Mouse (Mus musculus) hindbrain, embryonic 11.5 days (tissue): Measurements from ENCODE around the gene Arhgap15. TPM values are rescaled to one million over a fixed set of nuclear protein-coding genes. Genes with fewer than 3 reads are reported as not detected.

Source experiments
- ATAC-seq: fragments of 200-750 bp; cut with Nextera tagmentation; 2 replicates; pipeline ENCODE4 v1.8.0; 2017; ENCODE audit warnings: mild to moderate bottlenecking, moderate TSS enrichment, moderate library complexity; ENCODE audit not compliant: low FRiP score
- DNase-seq: peaks from one replicate; pipeline ENCODE4 v3.0.0-alpha.2; 2015; ENCODE audit warnings: low spot score
- H3K27ac ChIP-seq: fragments of 300-500 bp; sonication (generic); 2 replicates; pipeline ENCODE4 v1.5.1; 2014; ENCODE audit warnings: mild to moderate bottlenecking, low read depth, low read length
- H3K27me3 ChIP-seq: fragments of 300-500 bp; sonication (generic); 2 replicates; pipeline ENCODE4 v1.6.1; 2014; ENCODE audit warnings: mild to moderate bottlenecking, low read length, moderate library complexity, mixed read lengths; ENCODE audit not compliant: control insufficient read depth, insufficient read depth
- H3K36me3 ChIP-seq: fragments of 300-500 bp; sonication (generic); 2 replicates; pipeline ENCODE4 v1.6.1; 2014; ENCODE audit warnings: mild to moderate bottlenecking, low read length, moderate library complexity, mixed read lengths; ENCODE audit not compliant: control insufficient read depth, insufficient read depth
- H3K4me1 ChIP-seq: fragments of 300-500 bp; sonication (generic); replicated peaks from 2 replicates; pipeline ENCODE4 v1.6.1; 2014; ENCODE audit warnings: low read length, mixed read lengths; ENCODE audit not compliant: control insufficient read depth, insufficient read depth
- H3K4me2 ChIP-seq: fragments of 300-500 bp; sonication (generic); replicated peaks from 2 replicates; pipeline ENCODE4 v1.6.1; 2014; ENCODE audit warnings: mild to moderate bottlenecking, low read depth, low read length
- H3K4me3 ChIP-seq: fragments of 300-500 bp; sonication (generic); 2 replicates; pipeline ENCODE4 v1.5.1; 2014; ENCODE audit warnings: low read depth, low read length
- H3K9ac ChIP-seq: fragments of 300-500 bp; sonication (generic); 2 replicates; pipeline ENCODE4 v1.6.1; 2014; ENCODE audit warnings: low read depth, low read length
- H3K9me3 ChIP-seq: fragments of 300-500 bp; sonication (generic); 2 replicates; pipeline ENCODE4 v1.6.1; 2016; ENCODE audit warnings: low read length; ENCODE audit not compliant: control insufficient read depth
- WGBS: fragments of 180-500 bp; shearing (Covaris S2); extraction: QIAGEN DNeasy Blood & Tissue Kit; methylation state at CpG from one replicate; pipeline ENCODE4 v1.1.7; 2014; 5-methylcytosine and 5-hydroxymethylcytosine counted together
- polyA plus RNA-seq: library from polyadenylated mRNA; unstranded; fragments of >200 nt; fragmentation: Nextera tagmentation; extraction: Ambion mirVana; gene quantifications from 2 replicates; pipeline ENCODE4 v1.2.1, GENCODE M21; 2014

Arhgap15 gene
- polyA plus RNA-seq, 1 experiment from 2014 or later = 1.6 TPM

DNA sequence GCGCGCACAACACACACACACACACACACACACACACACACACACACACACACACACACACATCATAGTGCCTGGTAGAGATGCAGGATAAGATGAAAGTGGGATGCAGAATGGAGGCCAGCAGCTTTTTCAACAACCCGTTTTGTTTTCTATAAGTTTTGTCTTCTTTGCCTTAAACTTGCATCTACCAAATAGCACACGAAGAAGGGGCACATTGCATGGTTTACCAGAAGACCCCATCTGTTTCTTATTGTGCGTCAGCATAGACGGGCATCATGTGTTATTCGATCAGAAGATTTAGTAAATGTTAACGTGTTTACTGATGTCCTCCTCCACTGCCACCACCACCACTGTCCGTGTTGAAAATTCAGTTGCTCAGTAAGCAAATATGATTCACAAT is 311.7 kb downstream of the Arhgap15 start:
- Histone ChIP-seq H3K9ac (no peak overlapping the region), H3K9me3 (no peaks in the 10 kb centered on the region), H3K27ac (no peak overlapping the region), H3K4me1 (no peaks in the 10 kb centered on the region), H3K27me3 (no peaks in the 10 kb centered on the region), H3K4me2 (no peak overlapping the region), H3K36me3 (no peaks in the 10 kb centered on the region), H3K4me3 (no peak overlapping the region)
- ATAC-seq (no peak), DNase-seq (no peak)
- 86% methylated on average over 9 of the region's 9 CpGs for WGBS

DNA sequence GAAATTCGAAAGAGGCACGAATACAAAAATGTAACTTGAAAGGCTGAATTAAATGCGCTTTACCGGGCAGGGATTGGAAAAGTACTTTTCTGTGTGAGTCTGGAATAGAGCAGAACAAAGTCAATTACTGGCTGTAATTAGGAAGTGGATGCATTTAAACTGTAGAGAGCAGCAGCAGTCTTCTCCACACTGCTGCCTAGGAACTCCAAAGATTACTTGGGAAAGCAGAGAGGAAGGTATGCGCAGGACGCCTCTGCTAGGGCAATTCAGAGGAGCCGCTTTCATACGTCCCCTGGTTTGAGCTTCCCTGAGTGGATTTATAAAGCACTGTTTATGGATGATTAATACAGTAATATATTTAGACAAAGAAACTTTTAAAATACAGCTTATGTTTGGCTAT is 312.1 kb downstream of the Arhgap15 start:
- H3K4me2 ChIP-seq = no peak overlapping the region
- H3K4me3 ChIP-seq = no peak overlapping the region
- no peak for DNase-seq
- no peaks in the 10 kb centered on the region for H3K4me1 ChIP-seq
- WGBS = 71% methylated on average over 8 of the region's 8 CpGs
- no peak for ATAC-seq
- H3K9ac ChIP-seq = no peak overlapping the region
- no peaks in the 10 kb centered on the region for H3K36me3 ChIP-seq
- no peaks in the 10 kb centered on the region for H3K9me3 ChIP-seq
- H3K27ac ChIP-seq = no peak overlapping the region
- no peaks in the 10 kb centered on the region for H3K27me3 ChIP-seq

DNA sequence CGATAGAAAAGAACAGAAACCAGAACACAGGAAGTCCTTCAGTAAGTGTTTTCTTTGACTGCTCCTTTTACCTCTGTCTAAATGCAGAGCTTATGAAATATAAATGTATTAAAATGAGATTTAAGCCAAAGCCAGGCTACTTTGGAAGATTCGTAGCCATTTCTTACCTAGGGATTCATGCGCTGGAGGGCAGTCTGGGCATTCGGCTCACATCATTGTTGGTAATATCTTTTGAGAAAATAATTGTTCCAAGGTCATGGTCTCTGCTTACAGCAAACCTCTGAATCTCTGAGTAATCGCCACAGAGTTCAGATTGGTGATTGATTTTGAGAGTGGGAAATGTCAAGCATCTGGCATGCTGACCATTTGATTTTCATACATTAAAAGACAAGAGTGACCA is 316.4 kb downstream of the Arhgap15 start:
- Histone ChIP-seq H3K4me2 (no peak overlapping the region), H3K4me3 (no peak overlapping the region), H3K27me3 (no peaks in the 10 kb centered on the region), H3K9ac (no peak overlapping the region), H3K36me3 (no peaks in the 10 kb centered on the region), H3K9me3 (no peaks in the 10 kb centered on the region), H3K4me1 (no peaks in the 10 kb centered on the region), H3K27ac (no peak overlapping the region)
- WGBS = 85% methylated on average over 5 of the region's 5 CpGs
- ATAC-seq = no peak
- no peak for DNase-seq

DNA sequence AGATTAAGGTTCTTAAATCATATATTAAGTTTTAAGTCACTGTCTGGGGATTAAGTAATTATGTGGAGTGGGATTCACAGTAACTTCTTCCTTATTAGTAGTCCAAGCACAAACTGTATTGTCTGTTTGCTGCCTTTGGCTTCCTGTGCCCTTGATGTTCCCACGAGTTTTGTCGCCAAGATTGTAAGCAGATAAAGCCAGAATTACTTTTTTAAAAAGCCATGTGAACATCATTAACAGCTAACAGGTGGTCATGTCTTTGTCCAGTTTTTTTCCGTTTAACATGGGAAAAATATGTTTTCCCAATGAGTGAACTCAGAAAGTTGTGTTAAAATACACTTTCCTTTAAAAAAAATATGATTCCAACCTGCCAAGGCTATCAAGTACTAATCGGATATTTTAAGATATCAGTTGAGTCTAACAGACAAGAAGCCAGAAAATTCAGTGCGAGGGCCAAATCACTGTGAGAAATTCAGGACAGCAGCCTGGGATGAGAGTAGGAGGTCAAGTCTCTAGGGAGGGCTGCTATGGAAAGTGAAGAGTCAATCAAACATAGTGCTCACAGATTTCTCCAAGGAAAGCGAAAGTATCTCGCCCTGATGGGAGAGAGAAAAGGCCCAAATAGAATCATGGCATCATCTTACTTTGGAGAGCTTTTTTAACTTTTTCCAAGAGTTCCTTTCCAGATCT is 319.7 kb downstream of the Arhgap15 start:
- H3K4me2 ChIP-seq = no peak overlapping the region
- no peaks in the 10 kb centered on the region for H3K4me1 ChIP-seq
- H3K4me3 ChIP-seq = no peak overlapping the region
- no peak overlapping the region for H3K9ac ChIP-seq
- no peaks in the 10 kb centered on the region for H3K27me3 ChIP-seq
- no peak for DNase-seq
- H3K36me3 ChIP-seq = no peaks in the 10 kb centered on the region
- ATAC-seq = no peak
- 68% methylated on average over 7 of the region's 7 CpGs for WGBS
- no peaks in the 10 kb centered on the region for H3K9me3 ChIP-seq
- H3K27ac ChIP-seq = no peak overlapping the region

DNA sequence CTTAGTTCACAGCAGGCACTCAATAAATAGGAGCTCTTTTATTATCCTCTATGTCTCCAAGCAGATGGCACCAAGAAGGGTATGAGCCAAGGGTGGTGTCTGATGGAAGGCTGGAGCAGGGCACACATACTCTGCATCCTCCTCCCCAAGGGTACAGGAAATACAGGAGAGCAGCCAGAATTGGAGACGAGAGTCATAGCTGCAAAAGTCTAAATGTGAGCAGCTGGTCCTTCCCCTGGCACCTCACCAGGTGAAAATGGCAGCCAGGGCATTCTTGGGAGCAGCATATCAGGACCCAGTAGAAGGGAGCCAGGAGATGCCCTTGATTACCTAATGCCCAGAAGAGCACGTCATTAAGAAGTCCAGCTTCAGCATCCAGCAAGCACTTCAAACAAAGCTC is 320.3 kb downstream of the Arhgap15 start:
- ATAC-seq (no peak), DNase-seq (no peak)
- Histone ChIP-seq H3K9ac (no peak overlapping the region), H3K27ac (no peak overlapping the region), H3K36me3 (no peaks in the 10 kb centered on the region), H3K9me3 (no peaks in the 10 kb centered on the region), H3K4me3 (no peak overlapping the region), H3K4me1 (no peaks in the 10 kb centered on the region), H3K27me3 (no peaks in the 10 kb centered on the region), H3K4me2 (no peak overlapping the region)
- 87% methylated on average over 2 of the region's 2 CpGs for WGBS

DNA sequence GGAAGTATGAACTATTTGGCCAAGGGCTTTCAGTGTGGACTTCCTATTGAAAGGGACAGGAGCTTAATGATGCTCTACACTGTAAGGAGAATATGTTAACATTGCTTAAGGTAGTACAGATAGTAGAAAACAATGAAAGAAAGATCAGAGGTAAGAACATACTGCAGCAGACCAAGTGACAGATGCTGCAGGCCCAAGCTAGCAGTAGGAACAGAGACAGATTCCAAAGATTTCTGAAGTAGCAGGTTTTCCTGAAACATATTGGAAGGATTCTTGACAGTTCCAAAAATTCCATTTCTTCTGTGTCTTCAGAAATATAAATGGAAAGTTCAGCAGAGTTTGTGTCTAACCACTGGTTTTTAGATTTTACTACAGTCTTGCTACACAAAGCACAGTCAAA is 327.9 kb downstream of the Arhgap15 start:
- DNase-seq = no peak
- no peak for ATAC-seq
- Histone ChIP-seq H3K4me2 (no peak overlapping the region), H3K9ac (no peak overlapping the region), H3K27me3 (no peaks in the 10 kb centered on the region), H3K4me1 (no peaks in the 10 kb centered on the region), H3K27ac (no peak overlapping the region), H3K36me3 (no peaks in the 10 kb centered on the region), H3K9me3 (no peaks in the 10 kb centered on the region), H3K4me3 (no peak overlapping the region)

DNA sequence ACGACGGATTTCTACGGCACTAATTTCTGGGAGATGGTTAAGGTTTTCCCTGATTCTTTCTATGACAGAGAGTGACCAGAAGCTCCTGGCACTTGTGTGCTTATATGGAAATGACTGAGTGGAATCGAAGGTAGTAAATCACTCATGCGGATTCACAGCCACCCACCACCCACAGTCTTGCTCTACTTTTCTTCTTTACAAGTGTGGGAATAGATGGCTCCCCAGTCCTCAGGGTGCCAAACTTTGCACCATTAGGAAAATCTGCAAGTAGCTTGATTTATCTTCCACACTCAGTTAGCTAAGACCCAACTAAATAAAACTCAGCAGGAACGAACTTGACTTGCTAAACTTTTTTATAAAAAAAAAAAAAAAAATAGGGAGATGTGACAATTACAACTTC is 331.9 kb downstream of the Arhgap15 start:
- Histone ChIP-seq H3K36me3 (no peaks in the 10 kb centered on the region), H3K9ac (no peak overlapping the region), H3K4me2 (no peak overlapping the region), H3K27ac (no peak overlapping the region), H3K27me3 (no peaks in the 10 kb centered on the region), H3K4me3 (no peak overlapping the region), H3K9me3 (no peaks in the 10 kb centered on the region), H3K4me1 (no peaks in the 10 kb centered on the region)
- WGBS = 83% methylated on average over 6 of the region's 6 CpGs
- DNase-seq (no peak), ATAC-seq (no peak)

DNA sequence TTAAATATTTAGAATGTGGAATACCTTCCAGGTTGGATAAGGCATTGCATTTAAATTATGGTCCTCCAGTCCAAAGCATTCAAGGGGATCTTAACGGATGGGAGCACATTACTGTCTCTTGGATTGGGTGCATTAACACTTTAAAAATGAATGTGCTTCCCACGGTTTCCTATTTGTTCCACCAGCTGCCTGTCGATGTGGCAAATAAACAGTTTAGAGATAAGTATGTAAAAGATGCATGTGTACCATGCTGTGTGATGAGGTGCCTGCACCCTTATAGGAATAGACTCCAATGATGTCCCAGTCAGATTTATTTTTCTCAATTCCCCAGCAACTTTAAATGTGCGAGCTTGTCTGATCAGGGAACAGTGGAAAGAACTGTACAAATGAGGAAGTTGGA is 332.6 kb downstream of the Arhgap15 start:
- Histone ChIP-seq H3K9ac (no peak overlapping the region), H3K9me3 (no peaks in the 10 kb centered on the region), H3K27ac (no peak overlapping the region), H3K36me3 (no peaks in the 10 kb centered on the region), H3K4me3 (no peak overlapping the region), H3K27me3 (no peaks in the 10 kb centered on the region), H3K4me1 (no peaks in the 10 kb centered on the region), H3K4me2 (no peak overlapping the region)
- ATAC-seq (no peak), DNase-seq (no peak)
- 82% methylated on average over 4 of the region's 4 CpGs for WGBS

DNA sequence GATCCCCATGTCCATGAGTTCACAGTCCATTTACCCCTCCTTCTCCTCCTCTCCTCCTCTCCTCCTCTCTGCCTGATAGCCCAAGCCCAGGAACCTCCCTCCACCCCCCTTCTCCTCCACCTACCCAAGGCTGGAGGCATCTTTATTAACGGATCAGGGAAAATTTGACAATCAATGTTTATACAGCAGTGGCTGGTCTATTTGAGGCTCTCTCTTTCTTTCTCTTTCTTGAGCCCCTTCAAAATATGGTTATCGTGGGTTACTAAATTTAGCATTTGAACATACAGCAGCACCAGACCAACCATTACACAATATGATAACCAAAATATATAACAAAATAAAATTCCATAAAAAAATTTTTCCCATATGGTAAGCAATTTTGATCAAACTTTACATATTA is 335.8 kb downstream of the Arhgap15 start:
- no peak overlapping the region for H3K4me3 ChIP-seq
- H3K27me3 ChIP-seq = no peaks in the 10 kb centered on the region
- H3K4me1 ChIP-seq = no peaks in the 10 kb centered on the region
- WGBS = 74% methylated on average over 2 of the region's 2 CpGs
- no peaks in the 10 kb centered on the region for H3K9me3 ChIP-seq
- H3K9ac ChIP-seq = no peak overlapping the region
- H3K27ac ChIP-seq = no peak overlapping the region
- no peaks in the 10 kb centered on the region for H3K36me3 ChIP-seq
- DNase-seq = no peak
- no peak overlapping the region for H3K4me2 ChIP-seq
- no peak for ATAC-seq
